Mouse (Mus musculus): ENCODE measurements at regions not wholly inside any gene's neighbourhood (a gene's known extent, or its start where the extent isn't known, plus 50 kb on each side); places are given as distances from the start of the nearest gene placed in this dataset.
"Not testable (repeated sequence)": the region's sequence is repeated elsewhere in the genome, so short reads cannot be mapped to it uniquely, and the experiment has no call there.

GRCm38 (mm10) chr17:27279491-27280288, 75.4 kb upstream of the Lemd2 start:
- not testable (repeated sequence) for DNase-seq

- DNase-seq, result not testable (repeated sequence)
These were observed 73.5 kb upstream of the Lemd2 start for GRCm38 (mm10) chr17:27277786-27278185.

- not testable (repeated sequence) for DNase-seq
These were observed 67.5 kb upstream of the Lemd2 start for GRCm38 (mm10) chr17:27271756-27272155.

- DNase-seq, result not testable (repeated sequence)
These were observed 66.5 kb upstream of the Lemd2 start for GRCm38 (mm10) chr17:27270776-27271175.

GRCm38 (mm10) chr17:27264607-27265006, 60.3 kb upstream of the Lemd2 start:
- not testable (repeated sequence) for DNase-seq

GRCm38 (mm10) chr17:27262607-27263006, 58.3 kb upstream of the Lemd2 start:
- DNase-seq, result no peak

GRCm38 (mm10) chr17:27261981-27262380, 57.7 kb upstream of the Lemd2 start:
- no peak for DNase-seq

GRCm38 (mm10) chr17:27261251-27261650, 57.0 kb upstream of the Lemd2 start:
- DNase-seq, result no peak

GRCm38 (mm10) chr17:27260116-27260515, 55.8 kb upstream of the Lemd2 start:
- no peak for DNase-seq

- DNase-seq, result peak; percentile 27
These were observed 53.1 kb upstream of the Lemd2 start for GRCm38 (mm10) chr17:27257345-27257744.

GRCm38 (mm10) chr17:27255804-27256203, 51.5 kb upstream of the Lemd2 start:
- DNase-seq, result no peak

Data from kidney, adult 18-20 months (tissue).